In genomic region chr11:52437123-52437522, GRCm38 (mm10) we compare ENCODE assay signal across 10 mouse cellular contexts. TPM values are rescaled to one million over a fixed set of nuclear protein-coding genes. Genes with fewer than 3 reads are reported as not detected.
DNase-seq lines count a peak whose midpoint lies in the region; ATAC-seq lines count a peak whose summit lies in the region.
"Had no signal": no experiment of that assay in that cellular context is flagged by ENCODE, and none has a peak within 500 bp of the region (broad histone marks: within the 10 kb centered on the region; RNA-seq: fewer than 3 reads in every experiment).

No protein-coding gene starts in this region.

- H3K4me3 ChIP-seq in heart, embryonic 12.5 days = no peak overlapping the region
- H3K4me3 ChIP-seq in intestine, embryonic 15.5 days (replicated peaks) = no peak overlapping the region
- no peak overlapping the region for H3K4me3 ChIP-seq in limb, embryonic 13.5 days
- no peak overlapping the region for H3K4me3 ChIP-seq in midbrain, embryonic 13.5 days (replicated peaks)
- H3K4me3 ChIP-seq in forebrain, embryonic 12.5 days (replicated peaks) = no peak overlapping the region

- 0 out of 2 replicates have a peak overlapping the region, but pooled peaks have one; percentile 9 for H3K4me2 ChIP-seq in heart, embryonic 12.5 days
- H3K4me2 ChIP-seq in intestine, embryonic 15.5 days (replicated peaks) = peak overlapping the region; percentile 20
- H3K4me2 ChIP-seq in limb, embryonic 13.5 days (replicated peaks) = peak overlapping the region; percentile 46
- no peak overlapping the region for H3K4me2 ChIP-seq in midbrain, embryonic 13.5 days (replicated peaks)
- no peak overlapping the region for H3K4me2 ChIP-seq in forebrain, embryonic 12.5 days
- H3K4me2 ChIP-seq: liver, embryonic 11.5 days had no signal

- 0 out of 2 replicates have a peak, but pooled peaks cover 3% of the 10 kb centered on the region for H3K27me3 ChIP-seq in heart, embryonic 12.5 days (replicated peaks)
- H3K27me3 ChIP-seq in intestine, embryonic 15.5 days (replicated peaks) = no peaks in the 10 kb centered on the region
- H3K27me3 ChIP-seq in limb, embryonic 13.5 days = no peaks in the 10 kb centered on the region
- no peaks in the 10 kb centered on the region; the same call in 1 of the 2 replicates for H3K27me3 ChIP-seq in midbrain, embryonic 13.5 days
- peaks cover 9% of the 10 kb centered on the region for H3K27me3 ChIP-seq in forebrain, embryonic 12.5 days

- no peaks in the 10 kb centered on the region for H3K9me3 ChIP-seq in heart, embryonic 12.5 days (replicated peaks)
- H3K9me3 ChIP-seq in intestine, embryonic 15.5 days = no peaks in the 10 kb centered on the region
- no peaks in the 10 kb centered on the region for H3K9me3 ChIP-seq in limb, embryonic 13.5 days
- no peaks in the 10 kb centered on the region for H3K9me3 ChIP-seq in midbrain, embryonic 13.5 days
- H3K9me3 ChIP-seq in forebrain, embryonic 12.5 days = 0 out of 2 replicates have a peak, but pooled peaks cover under 1% of the 10 kb centered on the region

- ATAC-seq in heart, embryonic 12.5 days (ENCODE audit: insufficient number of reproducible peaks, low FRiP score) = no peak
- 0 out of 2 replicates have a peak, but pooled peaks have one; percentile 51 for ATAC-seq in intestine, embryonic 15.5 days
- peak; percentile 36 for ATAC-seq in limb, embryonic 13.5 days (ENCODE audit: low FRiP score, low read depth)
- no peak for ATAC-seq in midbrain, embryonic 13.5 days
- no peak for ATAC-seq in forebrain, embryonic 12.5 days (ENCODE audit: low FRiP score)

- 21% methylated on average over 10 of the region's 10 CpGs for WGBS in heart, embryonic 12.5 days
- 14% methylated on average over 10 of the region's 10 CpGs for WGBS in intestine, embryonic 15.5 days
- 13% methylated on average over 10 of the region's 10 CpGs for WGBS in limb, embryonic 13.5 days
- 27% methylated on average over 10 of the region's 10 CpGs for WGBS in midbrain, embryonic 13.5 days
- WGBS in forebrain, embryonic 12.5 days = 22% methylated on average over 10 of the region's 10 CpGs

- H3K36me3 ChIP-seq in heart, embryonic 12.5 days = no peaks in the 10 kb centered on the region
- H3K36me3 ChIP-seq in intestine, embryonic 15.5 days = no peaks in the 10 kb centered on the region
- H3K36me3 ChIP-seq in limb, embryonic 13.5 days = no peaks in the 10 kb centered on the region
- H3K36me3 ChIP-seq in midbrain, embryonic 13.5 days = no peaks in the 10 kb centered on the region
- H3K36me3 ChIP-seq in forebrain, embryonic 12.5 days (replicated peaks) = no peaks in the 10 kb centered on the region

- H3K4me1 ChIP-seq in heart, embryonic 12.5 days (replicated peaks) = peaks cover 9% of the 10 kb centered on the region
- H3K4me1 ChIP-seq in intestine, embryonic 15.5 days (replicated peaks) = no peaks in the 10 kb centered on the region
- H3K4me1 ChIP-seq in limb, embryonic 13.5 days = peaks cover 10% of the 10 kb centered on the region; the same call in 1 of the 2 replicates
- peaks cover 5% of the 10 kb centered on the region; the same call in 1 of the 2 replicates for H3K4me1 ChIP-seq in midbrain, embryonic 13.5 days (replicated peaks)
- no peaks in the 10 kb centered on the region for H3K4me1 ChIP-seq in forebrain, embryonic 12.5 days

- no peak overlapping the region for H3K9ac ChIP-seq in heart, embryonic 12.5 days
- no peak overlapping the region for H3K9ac ChIP-seq in intestine, embryonic 15.5 days
- peak overlapping the region; percentile 6; the same call in 1 of the 2 replicates for H3K9ac ChIP-seq in limb, embryonic 13.5 days
- H3K9ac ChIP-seq in midbrain, embryonic 13.5 days (replicated peaks) = no peak overlapping the region
- H3K9ac ChIP-seq in forebrain, embryonic 12.5 days = no peak overlapping the region

- DNase-seq in heart, adult 11 months = no peak
- DNase-seq in R1 (ENCODE audit: low read depth, low spot score) = peak; percentile 66
- DNase-seq in cerebellum, postnatal 14 days = no peak
- DNase-seq: B cell, adult 2 months had no signal

- no peak overlapping the region for H3K27ac ChIP-seq in heart, embryonic 12.5 days (ENCODE audit: poor library complexity, severe bottlenecking)
- H3K27ac ChIP-seq in intestine, embryonic 15.5 days = no peak overlapping the region
- H3K27ac ChIP-seq in limb, embryonic 13.5 days = no peak overlapping the region
- no peak overlapping the region for H3K27ac ChIP-seq in midbrain, embryonic 13.5 days
- H3K27ac ChIP-seq in forebrain, embryonic 12.5 days = no peak overlapping the region

RNA-seq across cellular contexts. Expression of gene 9530068E07Rik, which starts 40.9 kb away (rescaled TPM):
- 234 and 246 TPM in 2 replicates for polyA plus RNA-seq in heart, embryonic 12.5 days (2016; fragmentation: Nextera tagmentation; extraction: Ambion mirVana)
- polyA plus RNA-seq in intestine, embryonic 15.5 days (2015; fragmentation: Nextera tagmentation; extraction: Ambion mirVana) = 159 and 166 TPM in 2 replicates
- 192 and 205 TPM in 2 replicates for polyA plus RNA-seq in limb, embryonic 13.5 days (2015; fragmentation: Nextera tagmentation; extraction: Ambion mirVana)
- polyA plus RNA-seq in midbrain, embryonic 13.5 days (2015; fragmentation: Nextera tagmentation; extraction: Ambion mirVana) = 127 and 131 TPM in 2 replicates
- 147 and 148 TPM in 2 replicates for polyA plus RNA-seq in forebrain, embryonic 12.5 days (2016; fragmentation: Nextera tagmentation; extraction: Ambion mirVana)

Comparison
In these comparisons a context has a peak if more than half of its experiments do, and no peak if none do; other contexts are left out.
1. ATAC-seq: peak in intestine, embryonic 15.5 days (single experiment) and limb, embryonic 13.5 days (single experiment); none in heart, embryonic 12.5 days (single experiment), midbrain, embryonic 13.5 days (single experiment) and forebrain, embryonic 12.5 days (single experiment).
2. H3K4me2 ChIP-seq: peak in heart, embryonic 12.5 days (single experiment), intestine, embryonic 15.5 days (single experiment) and limb, embryonic 13.5 days (single experiment); none in midbrain, embryonic 13.5 days (single experiment) and forebrain, embryonic 12.5 days (single experiment).